Mouse (Mus musculus) left cerebral cortex, postnatal 14 days (tissue): ENCODE results near the gene Grpr. TPM values are rescaled to one million over a fixed set of nuclear protein-coding genes. Genes with fewer than 3 reads are reported as not detected.

ENCODE experiments used
- DNase-seq, 2 experiments: peaks; one replicate each; pipeline ENCODE4 v3.0.0; 2021 to 2022; ENCODE audit warnings: low spot score in 2 of 2, mixed read lengths in 1 of 2
- intact Hi-C: fragments of 180-260 bp; cut with DNase I; formaldehyde crosslinking; loops from one replicate; pipeline ENCODE4 v1.15.1; 2025
- long read RNA-seq, 2 experiments: library from polyadenylated mRNA; stranded (forward); transcript quantifications; one replicate each; pipeline ENCODE4 v2.0.0; 2021
- total RNA-seq, 2 experiments: library from RNA; stranded (reverse); gene quantifications; 2 replicates each; pipeline ENCODE4 v1.2.3; 2021

Grpr gene
- total RNA-seq, result 1 to 10 TPM; 2.0 to 2.5 TPM
- long read RNA-seq, experiment 1, result 0 reads
- long read RNA-seq, experiment 2, result 0 reads

DNA sequence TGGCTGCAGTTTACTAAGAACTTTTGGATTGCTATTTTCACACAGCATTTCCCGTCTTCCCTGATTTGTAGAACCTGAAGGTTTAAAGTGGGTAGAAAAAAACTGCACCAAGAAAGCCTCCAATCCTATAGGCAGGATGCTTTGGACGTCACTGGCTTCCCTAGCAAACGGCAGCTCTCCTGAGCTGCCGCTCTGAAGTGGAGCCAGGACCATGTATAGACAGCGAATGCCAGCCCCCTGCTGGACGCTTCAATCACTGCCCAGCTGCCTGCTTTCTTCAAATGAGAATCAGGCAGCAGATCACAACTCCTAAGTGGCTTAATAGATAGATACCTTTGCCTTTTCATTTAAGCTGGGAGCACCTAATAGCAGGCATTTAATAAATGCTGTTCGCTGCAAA lies at the start of gene Grpr:
Gene Grpr (minus strand): TSS at position 12 of the 400 bp plus-strand sequence.
- intact Hi-C loops, result loop anchor here (5.0 kb wide), 1 partner anchor 597 kb away; no protein-coding TSS in a partner anchor

DNA sequence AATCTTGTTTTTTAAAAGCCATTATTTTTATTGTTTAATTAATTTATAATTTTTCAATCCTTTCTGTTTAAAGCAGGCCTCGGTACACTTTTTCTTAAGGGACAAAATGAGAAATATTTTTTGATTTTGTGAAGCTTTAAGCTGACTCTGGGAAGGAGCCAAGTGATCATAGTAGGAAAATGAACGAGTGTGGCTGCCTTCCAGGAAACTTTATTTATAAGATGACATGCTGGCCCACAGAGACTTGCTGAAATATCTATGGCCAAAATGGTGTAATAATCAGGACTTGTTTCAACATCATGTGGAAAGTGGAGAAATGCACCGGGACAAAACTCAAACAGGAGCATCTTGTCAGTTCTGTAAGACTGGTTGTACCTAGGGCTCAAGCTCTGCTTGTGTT lies 11.0 kb upstream of the Grpr start:
- intact Hi-C loops, result no loop called here
- no peak for DNase-seq

More for the DNA sequence above, at the start of gene Grpr:
- peak; percentile 63 to 65 for DNase-seq

DNA sequence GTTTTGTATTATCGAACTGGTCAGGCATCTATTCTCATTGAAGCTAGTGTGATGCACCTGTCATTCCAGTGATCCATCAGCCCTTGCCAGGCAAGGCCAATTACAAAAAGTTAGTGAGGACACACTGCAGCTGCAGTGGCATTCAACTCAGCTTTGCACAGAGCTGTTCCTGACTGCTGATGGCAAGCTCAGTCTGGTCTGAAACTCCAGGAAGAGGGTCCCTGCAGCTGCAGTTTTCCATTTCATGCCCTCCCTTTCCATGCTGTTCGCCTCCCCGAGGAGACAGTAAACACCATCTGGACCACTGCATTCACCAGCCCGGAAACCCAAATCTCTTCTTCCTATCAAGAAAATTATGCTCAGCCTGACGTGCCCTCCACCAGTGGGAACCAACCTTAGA lies 2.4 kb downstream of the Grpr start:
- intact Hi-C loops, result loop anchor here (5.0 kb wide), 1 partner anchor 595 kb away; no protein-coding TSS in a partner anchor
- no peak for DNase-seq

DNA sequence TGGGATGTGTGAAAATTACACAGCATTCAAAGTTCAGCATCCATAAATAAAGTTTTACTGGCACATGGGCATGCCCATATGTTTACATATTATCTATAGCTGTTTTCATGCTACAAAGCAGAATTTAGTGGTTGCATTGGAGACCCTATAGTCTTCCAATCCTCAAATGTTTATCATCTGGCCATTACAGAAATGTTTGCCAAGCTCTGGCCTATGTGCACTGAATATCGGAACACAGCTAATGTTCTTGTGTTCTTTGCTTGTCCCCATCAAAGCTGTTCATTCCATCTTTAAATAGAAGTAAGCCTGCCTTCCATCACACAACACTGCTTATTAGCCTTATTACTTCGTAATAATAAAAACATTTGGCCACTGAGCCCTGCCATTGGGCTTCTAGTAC lies 16.6 kb downstream of the Grpr start:
- intact Hi-C loops, result no loop called here
- no peak for DNase-seq

DNA sequence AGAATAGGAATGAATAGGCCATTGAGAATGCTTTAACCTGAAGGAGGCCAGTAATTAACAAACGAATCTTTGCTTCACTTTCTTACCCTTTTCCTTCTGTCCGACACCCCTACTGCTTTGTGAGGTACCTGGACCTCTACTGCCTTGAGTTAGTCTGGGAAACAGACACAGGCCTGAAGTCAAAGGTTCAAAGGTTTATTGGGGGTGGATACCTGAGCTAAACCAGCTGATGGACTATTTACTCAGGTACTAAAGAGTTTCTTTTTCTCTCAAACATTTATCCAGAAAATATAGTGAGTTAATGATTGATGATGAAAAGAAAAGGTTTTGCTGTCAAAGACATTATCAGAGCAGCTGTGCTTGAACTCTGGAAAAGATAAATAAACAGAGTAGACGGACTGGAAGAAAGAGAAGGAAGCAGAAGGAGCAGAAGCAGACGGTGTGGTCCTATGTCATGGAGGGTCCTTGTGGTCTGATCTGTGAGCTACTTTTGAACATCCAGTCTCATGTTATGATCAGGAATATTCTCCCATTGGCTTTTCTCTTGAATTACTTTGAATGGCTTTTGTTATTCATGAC lies 30.4 kb downstream of the Grpr start:
- intact Hi-C loops, result no loop called here

DNA sequence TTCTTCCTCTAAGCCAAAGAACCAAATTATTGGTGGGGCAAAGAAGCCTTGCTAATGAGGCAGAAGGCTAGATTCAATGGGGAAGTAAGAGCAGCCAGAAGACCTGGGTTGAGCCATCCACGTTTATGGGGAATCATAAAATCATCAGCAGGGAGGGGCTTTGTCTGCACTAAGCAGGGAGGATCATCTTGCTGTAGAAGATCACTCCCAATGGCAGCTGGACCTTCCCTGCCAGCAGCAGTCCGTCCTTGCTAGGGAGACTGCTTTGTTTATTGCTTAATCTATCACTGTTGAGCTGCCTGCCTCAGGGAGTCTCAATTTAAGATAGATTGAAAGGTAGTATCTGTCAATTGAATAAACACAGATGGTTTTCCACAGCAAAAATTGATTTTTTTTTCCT lies 37.7 kb downstream of the Grpr start:
- intact Hi-C loops, result no loop called here
- DNase-seq, result no peak

More for the DNA sequence above, 30.4 kb downstream of the Grpr start:
- no peak for DNase-seq

- intact Hi-C loops, result no loop called here
Observed at GRCm38 (mm10) chrX:163502088-163502487, 47.4 kb downstream of the Grpr start.

More at GRCm38 (mm10) chrX:163502088-163502487, 47.4 kb downstream of the Grpr start:
- no peak for DNase-seq

Other genes starting within 250 kb of the Grpr start
- gene Rnf138rt1, start 211.7 kb upstream of the Grpr start, total RNA-seq, result under 1 TPM; 0.31 to 0.57 TPM